In genomic region chr9:99357561-99357920, GRCm38 (mm10) we compare ENCODE assay signal across 10 mouse cellular contexts. TPM values are rescaled to one million over a fixed set of nuclear protein-coding genes. Genes with fewer than 3 reads are reported as not detected.
A peak's percentile ranks its signal among the peaks of the same experiment; 100 is the strongest.
DNase-seq lines count a peak whose midpoint lies in the region; ATAC-seq and TF ChIP-seq lines count a peak whose summit lies in the region.
"Had no signal": no experiment of that assay in that cellular context is flagged by ENCODE, and none has a peak within 500 bp of the region (broad histone marks: within the 10 kb centered on the region; RNA-seq: fewer than 3 reads in every experiment).

No protein-coding gene starts in this region.

- no peaks in the 10 kb centered on the region for H3K9me3 ChIP-seq in heart, embryonic 11.5 days (replicated peaks; ENCODE audit: control insufficient read depth, low read length)
- H3K9me3 ChIP-seq in forebrain, postnatal 0 days (ENCODE audit: low read length): no peaks in the 10 kb centered on the region
- H3K9me3 ChIP-seq in liver, postnatal 0 days (ENCODE audit: low read length): no peaks in the 10 kb centered on the region

- no peak for TF ChIP-seq POLR2A in bone marrow macrophage, adult 2 months (IDR thresholded peaks at IDR 0.05; ENCODE audit: borderline replicate concordance, low read depth, low read length)

- no peak for TF ChIP-seq EP300 in liver, postnatal 0 days (IDR thresholded peaks at IDR 0.05; ENCODE audit: low read depth)

- no peaks in the 10 kb centered on the region for H3K36me3 ChIP-seq in heart, embryonic 11.5 days (ENCODE audit: control insufficient read depth, insufficient read depth, low read length)
- H3K36me3 ChIP-seq in forebrain, postnatal 0 days (ENCODE audit: insufficient read depth): no peaks in the 10 kb centered on the region
- H3K36me3 ChIP-seq in liver, postnatal 0 days (replicated peaks; ENCODE audit: insufficient read depth, low read length): no peaks in the 10 kb centered on the region

- ATAC-seq in heart, embryonic 11.5 days (replicated peaks; ENCODE audit: insufficient number of reproducible peaks, low FRiP score, low TSS enrichment): no peak
- ATAC-seq in forebrain, postnatal 0 days: peak; percentile 57
- ATAC-seq in liver, postnatal 0 days: no peak
- ATAC-seq in activated CD4-positive, CD25-positive, alpha-beta regulatory T cell, adult 4 months: no peak

- peak overlapping the region; percentile 84 for H3K4me2 ChIP-seq in heart, embryonic 11.5 days
- peak overlapping the region; percentile 96 for H3K4me2 ChIP-seq in forebrain, postnatal 0 days (ENCODE audit: low read depth)
- H3K4me2 ChIP-seq in liver, postnatal 0 days (ENCODE audit: low read depth, low read length): peak overlapping the region; percentile 70

- H3K4me1 ChIP-seq in heart, embryonic 11.5 days (ENCODE audit: control insufficient read depth, insufficient read depth, low read length): peaks cover 9% of the 10 kb centered on the region; the same call in 1 of the 2 replicates
- H3K4me1 ChIP-seq in bone marrow macrophage, adult 2 months (ENCODE audit: control insufficient read depth, insufficient read depth, low read length): peaks cover 12% of the 10 kb centered on the region
- H3K4me1 ChIP-seq in forebrain, postnatal 0 days (ENCODE audit: insufficient read depth): no peaks in the 10 kb centered on the region
- peaks cover 3% of the 10 kb centered on the region; the same call in 1 of the 2 replicates for H3K4me1 ChIP-seq in liver, postnatal 0 days (ENCODE audit: insufficient read depth)

- H3K27ac ChIP-seq in heart, embryonic 11.5 days (ENCODE audit: low read depth, low read length): no peak overlapping the region
- no peak overlapping the region for H3K27ac ChIP-seq in bone marrow macrophage, adult 2 months (ENCODE audit: insufficient read depth, low read depth, low read length)
- H3K27ac ChIP-seq in forebrain, postnatal 0 days (ENCODE audit: low read depth, low read length): no peak overlapping the region
- no peak overlapping the region for H3K27ac ChIP-seq in liver, postnatal 0 days (ENCODE audit: low read depth)

- intact Hi-C loops in heart, postnatal 10 days (cut with DNase I): no loop called here

- no peak for TF ChIP-seq CTCF in bone marrow macrophage, adult 2 months (IDR thresholded peaks at IDR 0.05; ENCODE audit: low read depth, low read length)
- TF ChIP-seq CTCF in forebrain, postnatal 0 days (IDR thresholded peaks at IDR 0.05; ENCODE audit: low read depth): no peak
- TF ChIP-seq CTCF in liver, postnatal 0 days (IDR thresholded peaks at IDR 0.05; ENCODE audit: low read depth): no peak

- WGBS in heart, embryonic 11.5 days (ENCODE audit: insufficient replicate concordance): 8% methylated on average over 19 of the region's 19 CpGs
- 3% methylated on average over 18 of the region's 19 CpGs for WGBS in forebrain, postnatal 0 days
- 7% methylated on average over 19 of the region's 19 CpGs for WGBS in liver, postnatal 0 days (ENCODE audit: insufficient replicate concordance)

- H3K9ac ChIP-seq in heart, embryonic 11.5 days (ENCODE audit: low read depth, low read length): peak overlapping the region; percentile 47; the same call in 1 of the 2 replicates
- peak overlapping the region; percentile 48 for H3K9ac ChIP-seq in forebrain, postnatal 0 days
- no peak overlapping the region for H3K9ac ChIP-seq in liver, postnatal 0 days (replicated peaks)

- peak overlapping the region; percentile 51 for H3K4me3 ChIP-seq in heart, embryonic 11.5 days (ENCODE audit: low read depth, low read length)
- peak overlapping the region; percentile 46 for H3K4me3 ChIP-seq in bone marrow macrophage, adult 2 months (ENCODE audit: insufficient read depth, low read length)
- peak overlapping the region; percentile 41 for H3K4me3 ChIP-seq in forebrain, postnatal 0 days (ENCODE audit: low read depth, low read length)
- peak overlapping the region; percentile 37 for H3K4me3 ChIP-seq in liver, postnatal 0 days (ENCODE audit: low read depth, low read length)

- DNase-seq in heart, postnatal 10 days: no peak
- peak; percentile 22 for DNase-seq in forebrain, postnatal 0 days
- no peak for DNase-seq in liver, postnatal 0 days
- no peak for DNase-seq in layer of hippocampus, postnatal 14 days (ENCODE audit: low spot score in 2 of 2)
- DNase-seq in MN1 (ENCODE audit: low spot score): no peak
- DNase-seq: left cerebral cortex, postnatal 4 days; thymus, postnatal 14 days had no signal

- H3K27me3 ChIP-seq in heart, embryonic 11.5 days (ENCODE audit: control insufficient read depth, insufficient read depth, low read length): peaks cover 60% of the 10 kb centered on the region
- H3K27me3 ChIP-seq in forebrain, postnatal 0 days (ENCODE audit: insufficient read depth, low read length): peaks cover 17% of the 10 kb centered on the region
- H3K27me3 ChIP-seq in liver, postnatal 0 days (ENCODE audit: insufficient read depth, low read length): peaks cover 44% of the 10 kb centered on the region

RNA-seq across cellular contexts. Expression of gene Esyt3, which starts 0.8 kb away (rescaled TPM):
- 0.17 and 0.23 TPM in 2 replicates for polyA plus RNA-seq in heart, embryonic 11.5 days (2014; fragmentation: Nextera tagmentation; extraction: Ambion mirVana)
- total RNA-seq in heart, postnatal 10 days (2021): under 1 TPM; 0.31 to 0.79 TPM
- not detected in 2 replicates for polyA plus RNA-seq in bone marrow macrophage, adult 2 months (2012; ENCODE audit: insufficient read depth, insufficient read length, missing spikeins)
- total RNA-seq in forebrain, postnatal 0 days (2014; rRNA removed): 2.6 and 4.3 TPM in 2 replicates
- 1.2 and 1.3 TPM in 2 replicates for polyA plus RNA-seq in forebrain, postnatal 0 days (2015; fragmentation: Nextera tagmentation; extraction: Ambion mirVana)
- polyA plus RNA-seq in liver, postnatal 0 days (2015; fragmentation: Nextera tagmentation; extraction: Ambion mirVana): 0.06 and 0.13 TPM in 2 replicates
- under 1 TPM; 0.11 to 0.13 TPM for polyA plus RNA-seq in activated CD4-positive, CD25-positive, alpha-beta regulatory T cell, adult 4 months (2017; shearing (Covaris generic))
- 1 to 10 TPM; 1.3 to 1.8 TPM for total RNA-seq in layer of hippocampus, postnatal 14 days (2021)
